In the genomic region with DNA sequence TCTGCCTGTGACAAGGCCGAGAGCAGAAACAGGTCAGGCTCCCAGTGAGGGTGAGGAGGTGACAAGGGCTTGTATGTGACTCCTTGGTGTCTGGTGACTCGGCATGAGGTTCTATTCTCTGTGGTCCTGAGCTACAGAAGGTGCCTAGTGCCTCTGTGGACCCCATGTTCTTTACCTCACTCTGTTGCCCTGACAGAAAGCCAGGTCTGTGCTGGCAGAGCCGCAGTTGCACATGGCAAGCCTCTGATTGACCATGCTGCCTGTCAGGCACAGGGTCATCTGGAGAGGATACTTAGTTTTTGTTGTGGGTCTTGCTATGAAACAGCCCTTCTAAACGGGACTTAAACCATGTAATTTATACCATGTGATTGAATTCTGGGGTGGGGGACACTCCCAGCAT, we compare ENCODE assay signal across 26 mouse cellular contexts. TPM values are rescaled to one million over a fixed set of nuclear protein-coding genes. Genes with fewer than 3 reads are reported as not detected.
A peak's percentile ranks its signal among the peaks of the same experiment; 100 is the strongest.
DNase-seq lines count a peak whose midpoint lies in the region; ATAC-seq and TF ChIP-seq lines count a peak whose summit lies in the region.
"Had no signal": no experiment of that assay in that cellular context is flagged by ENCODE, and none has a peak within 500 bp of the region (broad histone marks: within the 10 kb centered on the region; RNA-seq: fewer than 3 reads in every experiment).

No protein-coding gene starts in this region.

- peaks cover 51% of the 10 kb centered on the region for H3K36me3 ChIP-seq in embryonic facial prominence, embryonic 13.5 days
- peaks cover 56% of the 10 kb centered on the region for H3K36me3 ChIP-seq in embryonic facial prominence, embryonic 10.5 days (replicated peaks)
- peaks cover 26% of the 10 kb centered on the region for H3K36me3 ChIP-seq in intestine, embryonic 16.5 days (ENCODE audit: control insufficient read depth, insufficient read depth, low read length)
- H3K36me3 ChIP-seq in intestine, postnatal 0 days (ENCODE audit: control insufficient read depth, insufficient read depth) = peaks cover 45% of the 10 kb centered on the region
- H3K36me3 ChIP-seq in midbrain, embryonic 11.5 days (ENCODE audit: control insufficient read depth, insufficient read depth, low read length) = peaks cover 5% of the 10 kb centered on the region
- H3K36me3 ChIP-seq in midbrain, embryonic 13.5 days = peaks cover 38% of the 10 kb centered on the region

- no peak overlapping the region for H3K4me3 ChIP-seq in embryonic facial prominence, embryonic 13.5 days
- H3K4me3 ChIP-seq in embryonic facial prominence, embryonic 10.5 days = no peak overlapping the region
- H3K4me3 ChIP-seq in intestine, embryonic 16.5 days (ENCODE audit: low read length) = no peak overlapping the region
- no peak overlapping the region for H3K4me3 ChIP-seq in intestine, postnatal 0 days (ENCODE audit: low read depth, low read length)
- no peak overlapping the region for H3K4me3 ChIP-seq in midbrain, embryonic 11.5 days (ENCODE audit: low read depth, low read length)
- H3K4me3 ChIP-seq in midbrain, embryonic 13.5 days (replicated peaks) = no peak overlapping the region
- H3K4me3 ChIP-seq: embryonic facial prominence, embryonic 12.5 days; forebrain, embryonic 10.5 days; forebrain, embryonic 13.5 days; heart, embryonic 12.5 days; heart, embryonic 15.5 days; hindbrain, embryonic 10.5 days had no signal

- ATAC-seq in embryonic facial prominence, embryonic 13.5 days (ENCODE audit: insufficient number of reproducible peaks, insufficient read depth, low FRiP score, low TSS enrichment, low read depth) = no peak
- ATAC-seq in intestine, embryonic 16.5 days = no peak
- no peak for ATAC-seq in intestine, postnatal 0 days
- ATAC-seq in midbrain, embryonic 11.5 days (ENCODE audit: low FRiP score) = 0 out of 2 replicates have a peak, but pooled peaks have one; percentile 9
- ATAC-seq in midbrain, embryonic 13.5 days = no peak; the same call in 1 of the 2 replicates
- ATAC-seq: activated CD4-positive, CD25-positive, alpha-beta regulatory T cell, adult 4 months; forebrain, embryonic 13.5 days; forebrain, embryonic 16.5 days had no signal

- peak; percentile 43 to 49 for DNase-seq in cerebellum, adult 18-20 months
- DNase-seq in cerebellum, adult 11 months = no peak
- no peak for DNase-seq in embryonic facial prominence, embryonic 10.5 days (ENCODE audit: low spot score)
- no peak for DNase-seq in midbrain, embryonic 11.5 days (ENCODE audit: low spot score, missing footprints)
- DNase-seq: adrenal gland, postnatal 10 days; adrenal gland, postnatal 36 days; cerebellum, adult 11-12 months; cerebellum, adult 9-10 months; gastrocnemius, postnatal 25 days; heart, adult 18-20 months; heart, postnatal 10 days; heart, postnatal 36 days; kidney, adult 18-20 months had no signal

- H3K4me2 ChIP-seq in embryonic facial prominence, embryonic 13.5 days = no peak overlapping the region
- H3K4me2 ChIP-seq in intestine, embryonic 16.5 days (ENCODE audit: low read depth, low read length) = no peak overlapping the region
- no peak overlapping the region for H3K4me2 ChIP-seq in intestine, postnatal 0 days (replicated peaks; ENCODE audit: low read depth)
- H3K4me2 ChIP-seq in midbrain, embryonic 11.5 days = no peak overlapping the region
- no peak overlapping the region for H3K4me2 ChIP-seq in midbrain, embryonic 13.5 days (replicated peaks)
- H3K4me2 ChIP-seq: embryonic facial prominence, embryonic 12.5 days; forebrain, embryonic 13.5 days; heart, embryonic 12.5 days; heart, embryonic 15.5 days; hindbrain, embryonic 14.5 days had no signal

- TF ChIP-seq CTCF in intestine, postnatal 0 days (IDR thresholded peaks at IDR 0.05; ENCODE audit: low read depth) = no peak

- peak overlapping the region; percentile 13; the same call in 1 of the 2 replicates for H3K27ac ChIP-seq in embryonic facial prominence, embryonic 13.5 days
- no peak overlapping the region for H3K27ac ChIP-seq in embryonic facial prominence, embryonic 10.5 days (replicated peaks)
- H3K27ac ChIP-seq in intestine, embryonic 16.5 days (ENCODE audit: low read length) = no peak overlapping the region
- no peak overlapping the region for H3K27ac ChIP-seq in intestine, postnatal 0 days (ENCODE audit: low read depth, low read length)
- no peak overlapping the region for H3K27ac ChIP-seq in midbrain, embryonic 11.5 days (ENCODE audit: low read depth, low read length)
- H3K27ac ChIP-seq in midbrain, embryonic 13.5 days = no peak overlapping the region
- H3K27ac ChIP-seq: embryonic facial prominence, embryonic 12.5 days; forebrain, embryonic 10.5 days; forebrain, embryonic 13.5 days; heart, embryonic 15.5 days; hindbrain, embryonic 14.5 days had no signal

- no peaks in the 10 kb centered on the region for H3K27me3 ChIP-seq in embryonic facial prominence, embryonic 13.5 days
- no peaks in the 10 kb centered on the region for H3K27me3 ChIP-seq in embryonic facial prominence, embryonic 10.5 days (replicated peaks; ENCODE audit: low read depth, poor library complexity, severe bottlenecking)
- no peaks in the 10 kb centered on the region for H3K27me3 ChIP-seq in intestine, embryonic 16.5 days (replicated peaks; ENCODE audit: control insufficient read depth, insufficient read depth, low read length)
- H3K27me3 ChIP-seq in intestine, postnatal 0 days (replicated peaks; ENCODE audit: control insufficient read depth, insufficient read depth, low read length) = no peaks in the 10 kb centered on the region
- no peaks in the 10 kb centered on the region for H3K27me3 ChIP-seq in midbrain, embryonic 11.5 days (ENCODE audit: control insufficient read depth, insufficient read depth, low read length)
- no peaks in the 10 kb centered on the region for H3K27me3 ChIP-seq in midbrain, embryonic 13.5 days
- H3K27me3 ChIP-seq: embryonic facial prominence, embryonic 12.5 days; forebrain, embryonic 13.5 days; heart, embryonic 12.5 days; heart, embryonic 15.5 days had no signal

- no peaks in the 10 kb centered on the region for H3K9me3 ChIP-seq in embryonic facial prominence, embryonic 13.5 days
- H3K9me3 ChIP-seq in embryonic facial prominence, embryonic 10.5 days = no peaks in the 10 kb centered on the region
- no peaks in the 10 kb centered on the region for H3K9me3 ChIP-seq in intestine, embryonic 16.5 days (ENCODE audit: control insufficient read depth, low read length)
- H3K9me3 ChIP-seq in intestine, postnatal 0 days (ENCODE audit: control insufficient read depth) = no peaks in the 10 kb centered on the region
- H3K9me3 ChIP-seq in midbrain, embryonic 11.5 days (ENCODE audit: control insufficient read depth, low read length) = no peaks in the 10 kb centered on the region
- no peaks in the 10 kb centered on the region for H3K9me3 ChIP-seq in midbrain, embryonic 13.5 days
- H3K9me3 ChIP-seq: embryonic facial prominence, embryonic 12.5 days; forebrain, embryonic 10.5 days; forebrain, embryonic 13.5 days; heart, embryonic 12.5 days; heart, embryonic 15.5 days; hindbrain, embryonic 10.5 days had no signal

- H3K9ac ChIP-seq in embryonic facial prominence, embryonic 13.5 days = peak overlapping the region; percentile 40
- peak overlapping the region; percentile 26; the same call in 1 of the 2 replicates for H3K9ac ChIP-seq in intestine, embryonic 16.5 days (ENCODE audit: low read depth, low read length)
- H3K9ac ChIP-seq in intestine, postnatal 0 days (ENCODE audit: low read depth, low read length) = no peak overlapping the region
- H3K9ac ChIP-seq in midbrain, embryonic 11.5 days (ENCODE audit: low read length) = no peak overlapping the region
- H3K9ac ChIP-seq in midbrain, embryonic 13.5 days (replicated peaks) = no peak overlapping the region
- H3K9ac ChIP-seq: embryonic facial prominence, embryonic 12.5 days; forebrain, embryonic 13.5 days; heart, embryonic 12.5 days; heart, embryonic 15.5 days; hindbrain, embryonic 14.5 days had no signal

- 50% methylated on average over 4 of the region's 4 CpGs for WGBS in embryonic facial prominence, embryonic 13.5 days
- 76% methylated on average over 4 of the region's 4 CpGs for WGBS in embryonic facial prominence, embryonic 10.5 days
- 61% methylated on average over 4 of the region's 4 CpGs for WGBS in intestine, embryonic 16.5 days
- WGBS in intestine, postnatal 0 days = 63% methylated on average over 4 of the region's 4 CpGs
- WGBS in midbrain, embryonic 11.5 days = 76% methylated on average over 4 of the region's 4 CpGs
- 73% methylated on average over 4 of the region's 4 CpGs for WGBS in midbrain, embryonic 13.5 days

- H3K4me1 ChIP-seq in embryonic facial prominence, embryonic 13.5 days = peaks cover 29% of the 10 kb centered on the region
- peaks cover 7% of the 10 kb centered on the region; the same call in 1 of the 2 replicates for H3K4me1 ChIP-seq in embryonic facial prominence, embryonic 10.5 days
- peaks cover 38% of the 10 kb centered on the region for H3K4me1 ChIP-seq in intestine, embryonic 16.5 days (ENCODE audit: control insufficient read depth, insufficient read depth, low read length)
- no peaks in the 10 kb centered on the region for H3K4me1 ChIP-seq in intestine, postnatal 0 days (replicated peaks; ENCODE audit: control insufficient read depth, insufficient read depth, low read length)
- H3K4me1 ChIP-seq in midbrain, embryonic 11.5 days (ENCODE audit: control insufficient read depth, insufficient read depth, low read length) = no peaks in the 10 kb centered on the region
- peaks cover 8% of the 10 kb centered on the region; the same call in 1 of the 2 replicates for H3K4me1 ChIP-seq in midbrain, embryonic 13.5 days (replicated peaks)
- H3K4me1 ChIP-seq: forebrain, embryonic 13.5 days had no signal

RNA-seq across cellular contexts. Expression of a gene that starts 8.0 kb away (rescaled TPM):
- polyA plus RNA-seq in embryonic facial prominence, embryonic 13.5 days (2015; fragmentation: Nextera tagmentation; extraction: Ambion mirVana) = 105 and 113 TPM in 2 replicates
- 75.0 TPM in 2 replicates for polyA plus RNA-seq in embryonic facial prominence, embryonic 10.5 days (2016; fragmentation: Nextera tagmentation; extraction: Ambion mirVana)
- 232 and 245 TPM in 2 replicates for polyA plus RNA-seq in intestine, embryonic 16.5 days (2015; fragmentation: Nextera tagmentation; extraction: Ambion mirVana)
- 104 and 107 TPM in 2 replicates for polyA plus RNA-seq in intestine, postnatal 0 days (2015; fragmentation: Nextera tagmentation; extraction: Ambion mirVana)
- polyA plus RNA-seq in midbrain, embryonic 11.5 days (2014; fragmentation: Nextera tagmentation; extraction: Ambion mirVana) = 63.7 and 64.1 TPM in 2 replicates
- 34.7 and 36.6 TPM in 2 replicates for polyA plus RNA-seq in midbrain, embryonic 13.5 days (2015; fragmentation: Nextera tagmentation; extraction: Ambion mirVana)

RNA-seq across cellular contexts. Expression of a gene that starts 8.3 kb away (rescaled TPM):
- polyA plus RNA-seq in embryonic facial prominence, embryonic 13.5 days (2015; fragmentation: Nextera tagmentation; extraction: Ambion mirVana) = 8.4 and 9.3 TPM in 2 replicates
- 21.7 and 22.2 TPM in 2 replicates for polyA plus RNA-seq in embryonic facial prominence, embryonic 10.5 days (2016; fragmentation: Nextera tagmentation; extraction: Ambion mirVana)
- 10.6 and 11.0 TPM in 2 replicates for polyA plus RNA-seq in intestine, embryonic 16.5 days (2015; fragmentation: Nextera tagmentation; extraction: Ambion mirVana)
- 3.4 and 6.1 TPM in 2 replicates for polyA plus RNA-seq in intestine, postnatal 0 days (2015; fragmentation: Nextera tagmentation; extraction: Ambion mirVana)
- polyA plus RNA-seq in midbrain, embryonic 11.5 days (2014; fragmentation: Nextera tagmentation; extraction: Ambion mirVana) = 11.1 and 12.6 TPM in 2 replicates
- 3.9 and 4.4 TPM in 2 replicates for polyA plus RNA-seq in midbrain, embryonic 13.5 days (2015; fragmentation: Nextera tagmentation; extraction: Ambion mirVana)

Comparison
In these comparisons a context has a peak if more than half of its experiments do, and no peak if none do; other contexts are left out.
1. DNase-seq: peak in cerebellum, adult 18-20 months (2 of 2); none in cerebellum, adult 11 months (single experiment), embryonic facial prominence, embryonic 10.5 days (single experiment) and midbrain, embryonic 11.5 days (single experiment).
2. H3K9ac ChIP-seq: peak in embryonic facial prominence, embryonic 13.5 days (single experiment) and intestine, embryonic 16.5 days (single experiment); none in intestine, postnatal 0 days (single experiment), midbrain, embryonic 11.5 days (single experiment) and midbrain, embryonic 13.5 days (single experiment).